Mouse (Mus musculus) large intestine, adult 2 months (tissue): ENCODE measurements around the gene Oosp1. TPM values are rescaled to one million over a fixed set of nuclear protein-coding genes. Genes with fewer than 3 reads are reported as not detected.

ENCODE experiments used
- DNase-seq: peaks from one replicate; pipeline ENCODE4 v3.0.0-alpha.2; 2012; ENCODE audit warnings: low read depth, low spot score
- WGBS: fragments of 180-500 bp; shearing (Covaris S2); methylation state at CpG from one replicate; pipeline ENCODE4 v1.1.7; 2018; 5-methylcytosine and 5-hydroxymethylcytosine counted together
- polyA plus RNA-seq: library from polyadenylated mRNA; depleted of rRNA; stranded (reverse); fragments of >200 nt; gene quantifications from 2 replicates; pipeline ENCODE4 v1.2.3, GENCODE M21; 2012; rRNA removed

The Oosp1 gene
- polyA plus RNA-seq, result 0.43 TPM in 1 of 2 replicates, not detected in the other

- WGBS, result 66% methylated on average over 5 of the region's 5 CpGs
- DNase-seq, result no peak
Measured at GRCm38 (mm10) chr19:11690839-11691238, at the start of gene Oosp1. Gene Oosp1, minus strand, starts transcription at chr19:11691150.

GRCm38 (mm10) chr19:11736455-11736854 lies 45.5 kb upstream of the Oosp1 start:
- no peak for DNase-seq
- WGBS, result 19% methylated on average over 1 of the region's 1 CpGs

DNA sequence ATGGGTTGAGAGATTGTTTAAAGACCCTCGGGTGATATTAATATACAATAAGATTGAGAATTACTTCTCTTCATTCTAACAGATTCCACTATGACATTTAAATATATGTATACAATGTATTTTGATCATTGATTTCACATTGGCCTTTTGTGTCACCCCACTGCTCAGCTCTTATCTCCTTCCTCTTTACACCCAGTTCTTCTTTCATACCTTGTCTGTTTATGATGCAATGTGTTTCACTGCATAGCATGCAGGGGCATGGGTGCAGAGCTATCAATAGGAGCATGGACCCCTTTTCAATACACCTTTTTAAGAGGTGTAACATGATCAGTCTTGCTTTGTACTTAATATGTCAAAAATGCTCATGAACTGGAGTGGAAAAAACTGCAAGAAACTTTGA lies 39.3 kb upstream of the Oosp1 start:
- no peak for DNase-seq
- WGBS, result 78% methylated on average over 1 of the region's 1 CpGs

- 94% methylated on average over 5 of the region's 5 CpGs for WGBS
Measured at GRCm38 (mm10) chr19:11727304-11727703, 36.4 kb upstream of the Oosp1 start.

GRCm38 (mm10) chr19:11725915-11726314 lies 35.0 kb upstream of the Oosp1 start:
- WGBS, result 46% methylated on average over 2 of the region's 2 CpGs
- no peak for DNase-seq

More at GRCm38 (mm10) chr19:11727304-11727703, 36.4 kb upstream of the Oosp1 start:
- no peak for DNase-seq

DNA sequence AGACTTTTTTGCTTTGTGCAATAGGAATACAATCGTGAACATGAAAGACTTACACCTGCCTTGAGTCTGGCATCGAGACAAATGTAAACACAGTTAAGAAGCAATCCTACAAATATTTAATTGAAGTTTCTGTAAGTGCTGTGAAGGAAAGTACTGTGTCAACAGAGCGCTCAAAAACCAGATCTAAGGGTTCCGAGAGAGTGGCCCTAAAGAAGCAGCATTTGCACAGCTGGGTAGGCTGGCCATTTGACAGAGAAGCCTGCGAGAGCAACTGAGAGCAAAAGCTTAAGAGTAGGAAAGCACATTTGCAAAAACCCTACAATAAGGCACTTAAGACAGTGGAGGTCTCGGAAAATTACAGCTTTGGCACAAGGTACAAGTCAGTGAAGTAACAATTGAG lies 33.3 kb upstream of the Oosp1 start:
- WGBS, result 20% methylated on average over 6 of the region's 6 CpGs
- no peak for DNase-seq

GRCm38 (mm10) chr19:11723870-11724269 lies 32.9 kb upstream of the Oosp1 start:
- 18% methylated on average over 2 of the region's 2 CpGs for WGBS
- DNase-seq, result no peak

DNA sequence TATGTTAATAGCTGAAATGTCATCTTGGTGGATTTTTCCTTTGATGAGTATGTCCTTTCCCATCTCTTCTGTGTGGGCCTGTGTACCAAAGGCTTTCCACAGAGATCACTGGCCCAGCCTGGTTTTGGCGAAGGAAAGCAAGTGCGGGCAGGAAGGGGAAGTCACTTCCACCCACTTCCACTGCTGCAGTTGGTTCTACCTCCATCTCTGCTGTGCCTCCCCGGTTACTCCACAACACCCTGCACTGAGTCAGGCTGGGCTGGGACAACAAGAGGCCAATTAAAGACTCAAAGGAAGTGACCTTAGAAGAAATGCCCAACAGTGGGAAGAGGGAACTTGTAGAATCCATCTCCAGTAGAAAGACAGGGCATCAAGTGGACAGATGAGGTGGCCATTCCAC lies 29.1 kb upstream of the Oosp1 start:
- 79% methylated on average over 3 of the region's 3 CpGs for WGBS
- no peak for DNase-seq

GRCm38 (mm10) chr19:11712451-11712850 lies 21.5 kb upstream of the Oosp1 start:
- WGBS, result 80% methylated on average over 4 of the region's 4 CpGs
- no peak for DNase-seq

- DNase-seq, result no peak
- 88% methylated on average over 6 of the region's 6 CpGs for WGBS
Measured at GRCm38 (mm10) chr19:11698342-11698741, 7.4 kb upstream of the Oosp1 start.

- no peak for DNase-seq
- WGBS, result 80% methylated on average over 2 of the region's 2 CpGs
Measured at GRCm38 (mm10) chr19:11696755-11697154, 5.8 kb upstream of the Oosp1 start, which contains the start of gene Oosp3. Gene Oosp3, plus strand, starts transcription at chr19:11697055.

GRCm38 (mm10) chr19:11691454-11691853 lies 504 bp upstream of the Oosp1 start:
- no peak for DNase-seq
- 61% methylated on average over 1 of the region's 1 CpGs for WGBS

GRCm38 (mm10) chr19:11661562-11661961 lies 29.4 kb downstream of the Oosp1 start:
- no peak for DNase-seq

DNA sequence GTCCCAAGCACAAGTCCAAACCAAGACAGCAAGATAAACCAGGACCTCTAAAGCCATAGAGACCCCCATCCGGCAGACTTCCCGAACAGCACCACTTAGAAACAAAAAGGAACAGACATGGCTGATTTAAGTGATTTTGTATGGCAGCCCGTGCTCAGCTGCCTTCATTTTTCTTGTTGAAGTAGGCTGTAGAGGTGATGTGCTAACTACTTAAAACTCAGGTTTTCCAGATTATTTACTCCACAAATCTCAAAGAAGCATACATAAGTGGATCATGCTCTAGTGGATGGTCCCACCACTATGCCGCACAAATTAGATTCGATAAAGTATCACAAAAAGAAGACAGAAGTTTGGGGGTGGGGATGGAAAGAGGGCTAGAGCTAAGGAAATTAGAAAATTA lies 30.5 kb downstream of the Oosp1 start, which contains the start of gene Oosp2:
TSS of gene Oosp2 (minus strand) at position 101 of the 400 bp plus-strand sequence.
- DNase-seq, result no peak
- WGBS, result 91% methylated on average over 5 of the region's 5 CpGs

- no peak for DNase-seq
- 62% methylated on average over 2 of the region's 2 CpGs for WGBS
Measured at GRCm38 (mm10) chr19:11659142-11659541, 31.8 kb downstream of the Oosp1 start.

DNA sequence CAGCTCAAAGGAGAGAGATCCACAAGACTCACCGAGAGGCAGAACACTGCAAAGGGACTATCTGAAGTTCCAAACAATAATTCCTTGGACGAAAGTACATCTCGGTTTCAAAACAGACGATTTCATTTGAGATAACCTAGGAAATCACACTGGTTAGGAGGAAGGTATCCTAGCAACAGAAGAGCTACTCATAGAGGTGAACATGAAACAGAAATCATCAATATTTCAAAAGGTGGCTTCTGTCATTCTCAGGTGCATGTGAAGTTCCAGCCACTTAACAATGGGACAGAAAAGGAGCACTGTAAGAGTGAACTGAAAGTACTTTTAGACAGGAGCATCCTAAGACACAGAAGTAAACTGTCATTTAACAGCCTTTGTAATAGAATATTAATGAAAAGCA lies 41.4 kb downstream of the Oosp1 start:
- 78% methylated on average over 4 of the region's 4 CpGs for WGBS

GRCm38 (mm10) chr19:11646166-11646565 lies 44.8 kb downstream of the Oosp1 start:
- no peak for DNase-seq

More for the DNA sequence above, 41.4 kb downstream of the Oosp1 start:
- DNase-seq, result no peak

GRCm38 (mm10) chr19:11640732-11641131 lies 50.2 kb downstream of the Oosp1 start, which contains the start of gene Ms4a3:
Gene Ms4a3, minus strand, starts transcription at chr19:11640851.
- DNase-seq, result no peak
- WGBS, result 57% methylated on average over 1 of the region's 1 CpGs

More at GRCm38 (mm10) chr19:11646166-11646565, 44.8 kb downstream of the Oosp1 start:
- 73% methylated on average over 3 of the region's 3 CpGs for WGBS

- 62% methylated on average over 4 of the region's 4 CpGs for WGBS
- no peak for DNase-seq
Measured at GRCm38 (mm10) chr19:11639038-11639437, 51.9 kb downstream of the Oosp1 start.

DNA sequence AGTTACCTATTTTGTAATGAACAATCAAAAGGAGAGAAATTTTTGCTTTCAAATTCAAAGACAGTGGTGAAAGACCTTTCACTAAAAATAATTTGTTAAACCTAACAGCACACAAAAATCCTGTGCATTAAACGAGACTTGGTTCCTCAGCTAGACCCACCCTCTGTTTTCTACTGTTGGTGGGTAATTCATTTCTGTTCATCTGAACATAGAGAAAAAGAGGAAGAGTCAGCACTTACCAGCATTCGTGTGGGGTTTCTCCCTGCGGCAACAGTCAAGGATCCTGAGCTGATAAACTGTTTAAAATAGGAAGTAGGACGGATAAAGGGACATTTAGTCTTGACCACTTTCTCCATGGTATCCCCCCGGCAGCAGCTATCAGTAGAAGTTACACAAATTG lies 55.4 kb downstream of the Oosp1 start:
- no peak for DNase-seq
- 74% methylated on average over 5 of the region's 5 CpGs for WGBS

- DNase-seq, result no peak
- WGBS, result 25% methylated on average over 2 of the region's 2 CpGs
Measured at GRCm38 (mm10) chr19:11634330-11634729, 56.6 kb downstream of the Oosp1 start.

GRCm38 (mm10) chr19:11633732-11634131 lies 57.2 kb downstream of the Oosp1 start:
- WGBS, result 79% methylated on average over 1 of the region's 1 CpGs
- no peak for DNase-seq
